Mouse (Mus musculus) CH12.LX (cell line): ENCODE data around the gene Ear14.

Experiments
- CHD1 ChIP-seq: IDR thresholded peaks from 2 replicates; pipeline ENCODE4 v1.6.1; 2012; ENCODE audit warnings: low read depth, low read length, improper control_type of control experiment, inconsistent platforms
- CTCF ChIP-seq, 2 experiments: IDR thresholded peaks in 1 of 2; conservative IDR thresholded peaks in 1 of 2; 2 replicates each; pipeline ENCODE4 v1.5.1; 2011 to 2012; ENCODE audit warnings: low read depth in 2 of 2, low read length in 2 of 2, improper control_type of control experiment in 1 of 2, inconsistent platforms in 1 of 2, mild to moderate bottlenecking in 1 of 2, moderate library complexity in 1 of 2
- EP300 ChIP-seq: IDR thresholded peaks from 2 replicates; pipeline ENCODE4 v1.6.1; 2011; ENCODE audit warnings: low read length, improper control_type of control experiment
- GABPA ChIP-seq: IDR thresholded peaks from 2 replicates; pipeline ENCODE4 v1.6.1; 2012; ENCODE audit warnings: low read depth, low read length, improper control_type of control experiment, inconsistent platforms; ENCODE audit not compliant: insufficient replicate concordance
- JUND ChIP-seq: conservative IDR thresholded peaks from 2 replicates; pipeline ENCODE4 v1.6.1; 2011; ENCODE audit warnings: low read depth, low read length, improper control_type of control experiment
- NRF1 ChIP-seq: IDR thresholded peaks from 2 replicates; pipeline ENCODE4 v1.6.1; 2014; ENCODE audit warnings: low read depth, mild to moderate bottlenecking, inconsistent platforms, low read length, improper control_type of control experiment, moderate library complexity
- SIN3A ChIP-seq: IDR thresholded peaks from 2 replicates; pipeline ENCODE4 v1.6.1; 2012; ENCODE audit warnings: low read length, improper control_type of control experiment, inconsistent platforms
- ZC3H11A ChIP-seq: IDR thresholded peaks from 2 replicates; pipeline ENCODE4 v1.6.1; 2012; ENCODE audit warnings: low read depth, mild to moderate bottlenecking, inconsistent platforms, low read length, improper control_type of control experiment

- no peak for TF ChIP-seq CHD1
- no peak for TF ChIP-seq SIN3A
- TF ChIP-seq CTCF (conservative IDR thresholded peaks at IDR 0.05 in 1 of 2, IDR thresholded peaks at IDR 0.05 in 1 of 2; ENCODE audit: low read depth in 2 of 2, low read length in 2 of 2), result no peak
- TF ChIP-seq JUND, result no peak
- TF ChIP-seq ZC3H11A, result no peak
- no peak for TF ChIP-seq EP300
- TF ChIP-seq NRF1, result no peak
- no peak for TF ChIP-seq GABPA
Measured at GRCm38 (mm10) chr14:51195681-51196080, 7.5 kb upstream of the Ear14 start.
